Mouse (Mus musculus): ENCODE results near the gene Olfm2. TPM values are rescaled to one million over a fixed set of nuclear protein-coding genes. Genes with fewer than 3 reads are reported as not detected.

Olfm2 gene
- polyA plus RNA-seq, 1 experiment from 2014 or later: 64.4 TPM

DNA sequence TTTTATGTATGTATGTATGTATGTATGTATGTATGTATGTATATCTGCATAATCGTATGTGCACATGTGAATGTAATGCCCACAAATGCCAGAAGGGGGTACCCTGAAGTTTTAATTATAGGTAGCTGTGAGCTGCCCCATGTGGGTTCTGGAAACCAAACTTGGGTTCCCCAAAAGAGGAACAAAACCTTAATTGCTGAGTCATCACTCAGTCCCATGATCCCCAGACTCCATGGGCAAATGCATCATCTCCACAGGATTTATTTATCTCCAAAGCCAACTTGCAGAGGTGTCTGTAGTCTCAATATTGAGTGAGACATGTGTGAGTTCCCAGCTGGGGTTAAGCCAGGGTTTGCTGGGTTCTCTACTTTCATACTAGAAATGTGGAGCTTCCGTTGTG, 8.9 kb downstream of the Olfm2 start:
- Histone ChIP-seq H3K4me1 (replicated peaks; ENCODE audit: control insufficient read depth, insufficient read depth, low read length) (no peaks in the 10 kb centered on the region), H3K27ac (ENCODE audit: low read depth, low read length) (no peak overlapping the region), H3K36me3 (ENCODE audit: control insufficient read depth, insufficient read depth, low read length) (no peaks in the 10 kb centered on the region), H3K9ac (ENCODE audit: low read depth, low read length) (no peak overlapping the region), H3K27me3 (ENCODE audit: control insufficient read depth, insufficient read depth, low read length) (no peaks in the 10 kb centered on the region), H3K9me3 (ENCODE audit: control insufficient read depth, low read length) (no peaks in the 10 kb centered on the region), H3K4me3 (ENCODE audit: low read depth, low read length) (no peak overlapping the region), H3K4me2 (replicated peaks; ENCODE audit: low read depth, low read length) (no peak overlapping the region)
- ATAC-seq (ENCODE audit: low FRiP score) (no peak), DNase-seq (ENCODE audit: low spot score) (no peak)
- 93% methylated on average over 2 of the region's 2 CpGs for WGBS

GRCm38 (mm10) chr9:20734692-20735091, 11.5 kb downstream of the Olfm2 start:
- no peaks in the 10 kb centered on the region for H3K27me3 ChIP-seq (ENCODE audit: control insufficient read depth, insufficient read depth, low read length)
- H3K9ac ChIP-seq (ENCODE audit: low read depth, low read length): no peak overlapping the region
- ATAC-seq (ENCODE audit: low FRiP score) (no peak), DNase-seq (ENCODE audit: low spot score) (no peak)
- no peak overlapping the region for H3K27ac ChIP-seq (ENCODE audit: low read depth, low read length)
- no peaks in the 10 kb centered on the region for H3K4me1 ChIP-seq (replicated peaks; ENCODE audit: control insufficient read depth, insufficient read depth, low read length)
- no peaks in the 10 kb centered on the region for H3K36me3 ChIP-seq (ENCODE audit: control insufficient read depth, insufficient read depth, low read length)
- no peaks in the 10 kb centered on the region for H3K9me3 ChIP-seq (ENCODE audit: control insufficient read depth, low read length)
- H3K4me2 ChIP-seq (replicated peaks; ENCODE audit: low read depth, low read length): no peak overlapping the region
- 74% methylated on average over 3 of the region's 3 CpGs for WGBS
- H3K4me3 ChIP-seq (ENCODE audit: low read depth, low read length): no peak overlapping the region

DNA sequence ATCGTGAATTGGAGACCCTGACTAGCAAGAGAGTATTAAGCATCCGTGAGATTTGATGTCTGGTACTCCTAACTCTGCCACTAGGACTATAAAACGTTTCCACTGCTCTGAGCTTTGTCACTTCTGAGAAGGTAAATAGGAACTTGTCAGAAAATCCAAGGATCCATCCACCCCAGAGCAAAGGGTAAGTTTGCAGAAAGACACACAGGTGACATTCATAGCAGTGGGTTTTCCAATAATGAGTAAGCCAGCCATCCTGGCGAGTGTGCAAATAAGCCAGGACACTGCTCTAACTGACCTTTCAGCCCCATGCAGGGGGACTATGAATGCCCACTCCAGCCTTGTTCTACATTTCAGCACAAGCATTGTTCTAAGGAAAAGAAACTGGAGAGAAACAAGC, 14.4 kb downstream of the Olfm2 start:
- Histone ChIP-seq H3K4me1 (replicated peaks; ENCODE audit: control insufficient read depth, insufficient read depth, low read length) (peaks cover 5% of the 10 kb centered on the region), H3K36me3 (ENCODE audit: control insufficient read depth, insufficient read depth, low read length) (no peaks in the 10 kb centered on the region), H3K4me3 (ENCODE audit: low read depth, low read length) (no peak overlapping the region), H3K9ac (ENCODE audit: low read depth, low read length) (no peak overlapping the region), H3K27me3 (ENCODE audit: control insufficient read depth, insufficient read depth, low read length) (peaks cover 8% of the 10 kb centered on the region), H3K4me2 (replicated peaks; ENCODE audit: low read depth, low read length) (no peak overlapping the region), H3K9me3 (ENCODE audit: control insufficient read depth, low read length) (no peaks in the 10 kb centered on the region), H3K27ac (ENCODE audit: low read depth, low read length) (no peak overlapping the region)
- 63% methylated on average over 4 of the region's 4 CpGs for WGBS
- ATAC-seq (ENCODE audit: low FRiP score) (no peak), DNase-seq (ENCODE audit: low spot score) (no peak)

- Histone ChIP-seq H3K4me1 (replicated peaks; ENCODE audit: control insufficient read depth, insufficient read depth, low read length) (peaks cover 7% of the 10 kb centered on the region), H3K9ac (ENCODE audit: low read depth, low read length) (no peak overlapping the region), H3K4me2 (replicated peaks; ENCODE audit: low read depth, low read length) (no peak overlapping the region), H3K9me3 (ENCODE audit: control insufficient read depth, low read length) (no peaks in the 10 kb centered on the region), H3K27me3 (ENCODE audit: control insufficient read depth, insufficient read depth, low read length) (peaks cover 16% of the 10 kb centered on the region), H3K27ac (ENCODE audit: low read depth, low read length) (no peak overlapping the region), H3K36me3 (ENCODE audit: control insufficient read depth, insufficient read depth, low read length) (no peaks in the 10 kb centered on the region), H3K4me3 (ENCODE audit: low read depth, low read length) (no peak overlapping the region)
- ATAC-seq (ENCODE audit: low FRiP score): no peak
- 62% methylated on average over 6 of the region's 6 CpGs for WGBS
- DNase-seq (ENCODE audit: low spot score): no peak
Observed at GRCm38 (mm10) chr9:20729451-20729850, 16.7 kb downstream of the Olfm2 start.

DNA sequence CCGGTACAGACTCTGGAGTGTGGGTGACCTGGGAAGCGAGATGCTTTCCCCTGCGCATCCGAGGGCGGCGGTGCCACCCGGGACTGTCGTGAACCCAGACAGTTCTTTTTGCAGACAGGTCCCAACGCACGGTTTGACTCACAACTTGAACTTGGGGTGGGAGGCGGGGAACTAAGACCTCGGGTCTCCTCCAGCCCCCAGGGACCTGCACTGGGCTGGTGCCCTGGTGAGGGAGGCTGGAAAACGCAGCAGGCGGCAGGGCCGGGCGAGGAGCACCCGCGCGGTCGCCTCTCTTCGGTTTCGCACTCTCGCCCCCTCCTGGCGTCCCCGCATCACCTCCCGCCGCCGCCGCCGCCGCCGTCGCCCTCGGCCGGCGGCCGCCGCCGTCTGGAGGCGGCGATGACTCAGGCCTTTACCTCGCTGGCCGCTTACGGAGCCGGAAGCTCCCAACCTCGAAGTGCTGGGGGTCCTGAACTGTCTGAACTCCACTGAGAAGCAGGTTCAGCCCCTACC, 18.5 kb downstream of the Olfm2 start:
- Histone ChIP-seq H3K9me3 (ENCODE audit: control insufficient read depth, low read length) (no peaks in the 10 kb centered on the region), H3K27me3 (ENCODE audit: control insufficient read depth, insufficient read depth, low read length) (peaks cover 16% of the 10 kb centered on the region), H3K4me3 (ENCODE audit: low read depth, low read length) (peak overlapping the region; percentile 57), H3K27ac (ENCODE audit: low read depth, low read length) (0 out of 2 replicates have a peak overlapping the region, but pooled peaks have one; percentile 13), H3K36me3 (ENCODE audit: control insufficient read depth, insufficient read depth, low read length) (no peaks in the 10 kb centered on the region), H3K4me1 (replicated peaks; ENCODE audit: control insufficient read depth, insufficient read depth, low read length) (peaks cover 7% of the 10 kb centered on the region), H3K9ac (ENCODE audit: low read depth, low read length) (peak overlapping the region; percentile 62), H3K4me2 (replicated peaks; ENCODE audit: low read depth, low read length) (peak overlapping the region; percentile 97)
- under 1% methylated on average over 40 of the region's 46 CpGs for WGBS
- peak; percentile 78 for ATAC-seq (ENCODE audit: low FRiP score)
- peak; percentile 83 for DNase-seq (ENCODE audit: low spot score)

DNA sequence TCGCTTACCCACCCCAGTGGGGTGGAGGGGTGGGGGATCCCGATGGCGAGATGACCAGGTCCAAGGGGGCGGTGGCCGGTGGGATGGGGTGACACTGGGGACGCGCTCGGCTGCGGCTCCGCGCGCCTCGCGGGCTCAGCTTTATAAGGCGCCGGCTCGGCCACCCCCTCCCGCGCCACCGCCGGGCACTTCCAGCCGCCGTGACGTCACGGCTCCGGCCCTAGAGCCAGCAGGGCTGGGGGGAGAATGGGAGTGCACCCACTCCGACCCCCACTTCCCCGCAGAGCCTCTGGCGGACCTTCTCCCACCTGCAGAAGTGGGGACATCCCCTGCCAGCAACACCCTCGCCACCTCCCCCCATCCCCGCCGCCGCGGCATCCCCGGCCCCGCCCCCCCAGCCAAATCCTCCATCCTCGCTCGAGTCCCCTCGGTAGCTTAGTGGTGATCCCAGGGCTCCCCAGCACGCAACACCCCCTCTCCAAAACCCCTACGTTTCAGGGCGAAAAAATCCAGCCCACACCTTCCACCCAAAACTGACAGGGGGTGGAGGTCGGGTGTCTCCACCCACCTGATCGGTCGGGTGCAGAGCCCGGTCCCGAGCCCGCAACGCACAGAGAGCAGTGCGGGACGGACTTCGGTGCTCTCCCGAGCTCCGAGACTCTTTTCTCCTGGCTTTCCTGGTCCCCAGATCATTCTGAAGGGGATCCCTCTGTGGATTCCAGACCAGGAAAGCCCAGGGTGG, 19.1 kb downstream of the Olfm2 start:
- Histone ChIP-seq H3K4me3 (ENCODE audit: low read depth, low read length) (peak overlapping the region; percentile 57), H3K4me2 (replicated peaks; ENCODE audit: low read depth, low read length) (peak overlapping the region; percentile 97), H3K27me3 (ENCODE audit: control insufficient read depth, insufficient read depth, low read length) (peaks cover 16% of the 10 kb centered on the region), H3K9ac (ENCODE audit: low read depth, low read length) (peak overlapping the region; percentile 62), H3K36me3 (ENCODE audit: control insufficient read depth, insufficient read depth, low read length) (no peaks in the 10 kb centered on the region), H3K27ac (ENCODE audit: low read depth, low read length) (peak overlapping the region; percentile 13; the same call in 1 of the 2 replicates), H3K9me3 (ENCODE audit: control insufficient read depth, low read length) (no peaks in the 10 kb centered on the region), H3K4me1 (replicated peaks; ENCODE audit: control insufficient read depth, insufficient read depth, low read length) (peaks cover 7% of the 10 kb centered on the region)
- peak; percentile 74 for DNase-seq (ENCODE audit: low spot score)
- under 1% methylated on average over 45 of the region's 54 CpGs for WGBS
- peak; percentile 63 for ATAC-seq (ENCODE audit: low FRiP score)

DNA sequence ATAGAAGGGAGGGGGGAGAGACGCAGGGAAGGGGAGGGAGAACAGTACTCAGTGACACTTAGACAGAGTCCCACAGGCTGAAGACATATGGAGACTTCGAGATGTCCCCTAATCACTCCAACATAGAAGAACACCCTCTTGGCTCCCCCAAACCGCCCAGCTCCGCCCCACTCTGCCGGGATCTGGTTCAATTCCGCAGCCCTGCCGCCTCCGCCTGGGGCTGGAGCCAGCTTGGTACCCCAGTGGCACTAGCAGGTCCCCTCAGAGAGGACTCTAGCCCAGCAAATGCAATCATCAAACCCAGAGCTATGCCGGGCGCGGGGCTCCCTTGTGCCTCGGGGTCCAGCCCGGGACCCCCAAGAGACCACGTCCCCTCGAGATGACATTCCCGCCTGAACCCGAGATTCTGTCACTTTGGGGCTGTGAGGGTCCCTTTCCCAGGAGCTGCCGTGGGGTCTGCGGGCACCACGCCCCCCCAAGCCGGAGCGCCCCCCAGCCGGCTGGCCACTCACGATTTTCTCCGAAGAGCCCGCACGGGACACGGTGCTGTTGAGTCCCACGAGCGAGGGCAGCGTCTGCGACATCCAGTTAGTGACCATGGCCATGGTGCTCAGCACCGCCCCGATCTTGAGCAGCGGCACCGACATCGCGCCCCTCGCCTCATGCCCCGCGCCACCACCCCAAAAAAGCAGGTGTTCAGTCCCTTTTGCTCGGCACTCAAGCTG, 19.9 kb downstream of the Olfm2 start:
- H3K36me3 ChIP-seq (ENCODE audit: control insufficient read depth, insufficient read depth, low read length): no peaks in the 10 kb centered on the region
- H3K4me2 ChIP-seq (replicated peaks; ENCODE audit: low read depth, low read length): peak overlapping the region; percentile 97
- peaks cover 7% of the 10 kb centered on the region for H3K4me1 ChIP-seq (replicated peaks; ENCODE audit: control insufficient read depth, insufficient read depth, low read length)
- peaks cover 16% of the 10 kb centered on the region for H3K27me3 ChIP-seq (ENCODE audit: control insufficient read depth, insufficient read depth, low read length)
- WGBS: 2% methylated on average over 42 of the region's 42 CpGs
- no peaks in the 10 kb centered on the region for H3K9me3 ChIP-seq (ENCODE audit: control insufficient read depth, low read length)
- ATAC-seq (ENCODE audit: low FRiP score): peak; percentile 31
- peak overlapping the region; percentile 36; the same call in 1 of the 2 replicates for H3K27ac ChIP-seq (ENCODE audit: low read depth, low read length)
- peak overlapping the region; percentile 57 for H3K4me3 ChIP-seq (ENCODE audit: low read depth, low read length)
- H3K9ac ChIP-seq (ENCODE audit: low read depth, low read length): peak overlapping the region; percentile 62
- peak; percentile 52 for DNase-seq (ENCODE audit: low spot score)

DNA sequence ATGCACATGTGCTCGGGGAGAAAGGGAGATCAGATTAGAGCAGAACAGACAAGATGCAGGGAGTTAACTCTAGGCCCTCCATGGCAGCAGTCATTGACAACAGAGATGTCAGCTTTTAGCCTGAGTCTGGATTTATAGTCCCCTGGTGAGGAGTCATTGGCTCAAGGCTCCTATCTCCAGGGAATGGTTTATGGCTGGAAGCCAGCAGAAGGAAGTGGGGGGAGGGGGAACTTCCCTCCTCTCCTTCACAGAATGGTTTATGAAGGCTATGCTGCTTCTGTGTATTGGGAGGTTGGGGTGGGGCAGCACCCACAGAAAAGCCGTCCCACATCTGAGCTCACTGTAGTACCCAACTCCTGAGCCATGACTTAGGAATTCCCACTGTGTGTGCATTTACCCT, 24.6 kb downstream of the Olfm2 start:
- Histone ChIP-seq H3K27me3 (ENCODE audit: control insufficient read depth, insufficient read depth, low read length) (peaks cover 8% of the 10 kb centered on the region; the same call in 1 of the 2 replicates), H3K4me1 (replicated peaks; ENCODE audit: control insufficient read depth, insufficient read depth, low read length) (peaks cover 3% of the 10 kb centered on the region; the same call in 1 of the 2 replicates), H3K9ac (ENCODE audit: low read depth, low read length) (no peak overlapping the region), H3K9me3 (ENCODE audit: control insufficient read depth, low read length) (no peaks in the 10 kb centered on the region), H3K27ac (ENCODE audit: low read depth, low read length) (no peak overlapping the region), H3K4me3 (ENCODE audit: low read depth, low read length) (no peak overlapping the region), H3K4me2 (replicated peaks; ENCODE audit: low read depth, low read length) (no peak overlapping the region), H3K36me3 (ENCODE audit: control insufficient read depth, insufficient read depth, low read length) (no peaks in the 10 kb centered on the region)
- WGBS: 75% methylated on average over 2 of the region's 2 CpGs
- ATAC-seq (ENCODE audit: low FRiP score) (peak; percentile 44), DNase-seq (ENCODE audit: low spot score) (no peak)
